Mouse (Mus musculus) mouse trophoblast stem cell (cell line): ENCODE measurements at regions not wholly inside any gene's neighbourhood (a gene's known extent, or its start where the extent isn't known, plus 50 kb on each side); places are given as distances from the start of the nearest gene placed in this dataset.

Experiments used
- in situ Hi-C, 2 experiments: fragments of 300-500 bp; cut with MseI, MboI; formaldehyde crosslinking; loops; 2 replicates in 1 of 2; 3 replicates in 1 of 2; pipeline ENCODE4 v1.15.1; 2025

- in situ Hi-C loops, result no loop called here
Observed at GRCm38 (mm10) chr10:92336138-92336537, 386.1 kb downstream of the Nedd1 start.

- in situ Hi-C loops, result no loop called here
Observed at GRCm38 (mm10) chr10:92335141-92335540, 387.1 kb downstream of the Nedd1 start.

- in situ Hi-C loops, result no loop called here
Observed at GRCm38 (mm10) chr10:92333869-92334268, 388.4 kb downstream of the Nedd1 start.

- in situ Hi-C loops, result no loop called here
Observed at GRCm38 (mm10) chr10:92333042-92333774, 389.0 kb downstream of the Nedd1 start.

- in situ Hi-C loops, result no loop called here
Observed at GRCm38 (mm10) chr10:92330150-92330549, 392.1 kb downstream of the Nedd1 start.

- in situ Hi-C loops, result no loop called here
Observed at GRCm38 (mm10) chr10:92329661-92330060, 392.6 kb downstream of the Nedd1 start.

- in situ Hi-C loops, result no loop called here
Observed at GRCm38 (mm10) chr10:92325284-92325989, 396.8 kb downstream of the Nedd1 start.

GRCm38 (mm10) chr10:92314606-92315005 lies 407.6 kb downstream of the Nedd1 start:
- in situ Hi-C loops, result loop anchor here (25.0 kb wide), 1 partner anchor 698 kb away; no protein-coding TSS in a partner anchor

GRCm38 (mm10) chr10:92312278-92312677 lies 409.9 kb downstream of the Nedd1 start:
- in situ Hi-C loops, result loop anchor here (25.0 kb wide), 1 partner anchor 700 kb away; no protein-coding TSS in a partner anchor

GRCm38 (mm10) chr10:92308643-92309042 lies 413.6 kb downstream of the Nedd1 start:
- in situ Hi-C loops, result loop anchor here (10.0 to 25.0 kb wide), 2 partner anchors 336 to 704 kb away; no protein-coding TSS in a partner anchor

GRCm38 (mm10) chr10:92307861-92308260 lies 414.4 kb downstream of the Nedd1 start:
- in situ Hi-C loops, result loop anchor here (10.0 to 25.0 kb wide), 2 partner anchors 337 to 704 kb away; no protein-coding TSS in a partner anchor

- in situ Hi-C loops, result no loop called here
Observed at GRCm38 (mm10) chr10:92298693-92299092, 423.5 kb downstream of the Nedd1 start.

GRCm38 (mm10) chr10:92296837-92297236 lies 425.4 kb downstream of the Nedd1 start:
- in situ Hi-C loops, result no loop called here

GRCm38 (mm10) chr10:92296303-92296702 lies 425.9 kb downstream of the Nedd1 start:
- in situ Hi-C loops, result no loop called here

GRCm38 (mm10) chr10:92293261-92293660 lies 429.0 kb downstream of the Nedd1 start:
- in situ Hi-C loops, result no loop called here

GRCm38 (mm10) chr10:92289230-92289629 lies 433.0 kb downstream of the Nedd1 start:
- in situ Hi-C loops, result no loop called here

- in situ Hi-C loops, result no loop called here
Observed at GRCm38 (mm10) chr10:92284231-92284630, 438.0 kb downstream of the Nedd1 start.

GRCm38 (mm10) chr10:92277981-92278380 lies 444.2 kb downstream of the Nedd1 start:
- in situ Hi-C loops, result no loop called here

- in situ Hi-C loops, result no loop called here
Observed at GRCm38 (mm10) chr10:92257815-92258214, 464.4 kb downstream of the Nedd1 start.

GRCm38 (mm10) chr10:92248648-92249047 lies 473.6 kb downstream of the Nedd1 start:
- in situ Hi-C loops, result no loop called here

GRCm38 (mm10) chr10:92247449-92247805 lies 474.8 kb downstream of the Nedd1 start:
- in situ Hi-C loops, result no loop called here

GRCm38 (mm10) chr10:92246785-92247448 lies 475.3 kb downstream of the Nedd1 start:
- in situ Hi-C loops, result no loop called here
